Mouse (Mus musculus): Measurements from ENCODE around the gene H2-T23.
"Not testable (repeated sequence)": the region's sequence is repeated elsewhere in the genome, so short reads cannot be mapped to it uniquely, and the experiment has no call there.

H2-T23 gene

GRCm38 (mm10) chr17:36022922-36023321 lies 9.7 kb downstream of the H2-T23 start:
- DNase-seq = no peak

GRCm38 (mm10) chr17:36022098-36022497 lies 10.6 kb downstream of the H2-T23 start:
- DNase-seq = no peak

GRCm38 (mm10) chr17:36021309-36021708 lies 11.3 kb downstream of the H2-T23 start:
- no peak for DNase-seq

DNA sequence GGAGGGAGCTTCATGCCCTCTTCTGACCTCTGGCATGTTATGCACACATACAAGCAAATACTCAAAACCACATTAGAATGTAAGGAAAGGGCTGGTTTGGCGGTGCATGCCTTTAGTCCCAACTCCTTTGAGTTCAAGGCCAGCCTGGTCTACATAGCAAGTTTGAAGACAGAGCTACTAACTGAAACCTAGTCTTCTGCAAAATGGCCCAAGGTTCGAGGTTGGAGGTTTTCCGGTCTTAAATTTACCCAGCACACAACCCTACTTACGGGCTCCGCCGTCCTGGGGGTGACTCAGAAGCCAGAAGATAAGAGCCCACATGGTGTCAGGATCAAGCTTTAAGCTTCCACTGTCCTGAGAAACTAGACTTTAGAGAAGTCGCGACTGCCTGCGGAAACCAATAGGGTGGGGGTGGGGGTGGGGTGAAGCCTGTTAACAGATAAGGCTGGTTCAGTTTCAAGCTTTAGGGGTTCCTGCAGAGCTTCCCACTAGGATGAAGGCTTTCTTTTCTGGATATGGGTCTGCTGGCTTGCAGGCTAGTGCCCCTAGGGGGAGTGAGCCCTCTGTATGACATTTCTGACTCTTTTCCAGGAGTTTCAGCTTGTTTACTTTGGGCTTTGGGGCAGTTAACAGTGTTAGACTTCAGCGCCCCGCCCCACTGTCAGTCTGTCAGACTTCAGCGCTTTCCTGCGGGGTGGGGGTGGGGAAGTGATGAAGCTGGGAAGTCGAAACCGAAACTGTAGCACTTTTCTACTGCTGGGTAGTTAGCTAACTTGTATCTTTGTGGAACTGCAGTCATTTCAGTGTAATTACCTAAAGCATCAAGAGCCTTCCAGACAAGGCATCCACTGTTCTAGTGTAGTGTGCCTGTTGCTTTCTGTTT lies 12.2 kb downstream of the H2-T23 start, which contains the start of gene H2-T24:
H2-T24 (minus strand) TSS at position 370 of the 883 bp plus-strand sequence.
- peak; percentile 91 for DNase-seq

GRCm38 (mm10) chr17:36019519-36019918 lies 13.1 kb downstream of the H2-T23 start:
- DNase-seq = no peak

GRCm38 (mm10) chr17:36018979-36019378 lies 13.7 kb downstream of the H2-T23 start:
- DNase-seq = peak; percentile 29

DNA sequence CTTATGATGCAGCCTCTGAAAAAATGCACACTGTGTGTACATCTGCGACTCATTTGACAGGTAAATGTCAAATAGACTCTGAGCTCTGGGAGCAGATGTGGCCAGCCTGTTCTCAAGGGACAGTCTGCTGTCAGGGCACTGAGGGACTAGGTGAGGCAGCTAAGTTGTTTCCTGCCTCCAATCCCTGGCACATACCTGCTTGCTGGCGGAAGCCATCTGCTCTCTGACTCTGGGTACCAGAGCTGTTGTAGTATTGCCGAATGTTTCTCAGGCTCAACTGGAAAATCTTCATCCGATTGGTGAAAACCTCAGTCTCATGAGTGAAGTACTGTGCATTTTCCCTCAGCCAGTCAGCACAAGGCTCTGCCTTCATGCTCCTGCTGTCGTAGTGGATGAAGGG lies 15.6 kb downstream of the H2-T23 start:
- no peak for DNase-seq

- DNase-seq = no peak
Observed at GRCm38 (mm10) chr17:36014977-36015376, 17.7 kb downstream of the H2-T23 start.

GRCm38 (mm10) chr17:36004409-36004808 lies 28.2 kb downstream of the H2-T23 start:
- DNase-seq = not testable (repeated sequence)

GRCm38 (mm10) chr17:36003331-36003730 lies 29.3 kb downstream of the H2-T23 start:
- no peak for DNase-seq

DNA sequence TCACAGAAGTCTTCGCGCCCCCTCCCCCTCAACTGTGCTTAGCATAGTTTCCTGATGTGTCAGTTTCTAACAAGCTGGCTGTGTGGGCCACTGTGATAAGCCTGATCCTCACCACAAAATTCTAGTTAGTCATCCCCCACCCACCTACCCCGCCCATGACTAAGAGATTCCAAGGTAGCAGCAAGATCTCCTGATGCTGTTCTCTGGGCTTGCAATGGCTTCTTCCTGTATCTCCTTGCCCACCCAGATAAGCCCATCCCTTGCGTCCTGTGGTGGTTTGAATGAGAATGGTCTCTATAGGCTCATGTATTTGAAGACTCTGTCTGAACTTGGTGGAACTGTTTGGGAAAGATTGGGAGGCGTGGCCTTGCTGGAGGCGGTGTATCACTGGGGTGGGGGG lies 30.7 kb downstream of the H2-T23 start:
- no peak for DNase-seq

DNA sequence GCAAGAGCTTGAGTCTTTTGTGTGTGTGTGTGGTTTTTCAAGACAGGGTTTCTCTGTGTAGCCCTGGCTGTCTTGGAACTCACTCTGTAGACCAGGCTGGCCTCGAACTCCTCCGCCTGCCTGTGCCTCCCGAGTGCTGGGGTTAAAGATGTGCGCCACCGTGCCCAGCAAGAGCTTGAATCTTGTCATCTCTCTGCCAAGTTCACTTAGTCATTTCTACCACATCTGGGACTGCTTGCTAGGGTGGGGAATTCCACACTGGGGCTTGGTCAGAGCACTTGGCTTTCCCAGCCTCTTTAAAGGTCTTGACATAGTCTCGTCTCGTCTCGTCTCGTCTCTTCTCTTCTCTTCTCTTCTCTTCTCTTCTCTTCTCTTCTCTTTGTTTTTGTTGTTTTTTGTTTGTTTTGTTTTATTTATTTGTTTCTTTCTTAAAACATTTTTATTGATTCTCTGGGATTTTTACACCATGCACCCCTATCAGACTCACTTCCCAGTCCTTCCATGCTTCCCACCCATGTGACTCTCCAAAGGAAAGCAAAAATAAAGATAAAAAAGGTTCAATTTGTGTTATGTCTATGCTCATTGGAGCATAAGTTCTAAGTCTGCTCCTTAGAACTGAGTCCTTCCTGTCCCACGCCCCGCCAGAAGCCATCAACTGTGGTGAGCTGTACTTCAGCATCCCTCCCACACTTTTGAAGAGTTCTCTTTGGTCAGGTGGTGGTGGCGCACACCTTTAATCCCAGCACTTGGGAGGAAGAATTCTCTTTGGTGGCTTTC lies 31.3 kb downstream of the H2-T23 start:
- DNase-seq = no peak

DNA sequence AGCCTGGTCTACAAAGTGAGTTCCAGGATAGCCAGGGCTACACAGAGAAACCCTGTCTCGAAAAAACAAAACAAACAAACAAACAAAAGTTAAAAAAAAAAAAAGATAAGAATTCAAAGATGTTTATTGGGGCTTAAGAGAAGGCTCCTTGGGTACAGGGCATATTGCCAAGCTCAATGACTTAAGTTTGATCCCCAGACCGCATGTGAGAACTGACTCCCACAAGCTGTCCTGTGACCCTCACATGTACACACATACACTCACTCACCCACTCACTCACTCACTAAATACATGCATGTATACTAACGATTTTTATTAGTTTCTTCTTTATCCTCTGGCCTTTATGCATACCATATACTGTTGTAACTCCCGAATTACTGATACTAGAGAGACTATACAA lies 32.3 kb downstream of the H2-T23 start:
- no peak for DNase-seq

GRCm38 (mm10) chr17:35999356-35999755 lies 33.3 kb downstream of the H2-T23 start:
- DNase-seq = no peak

GRCm38 (mm10) chr17:35998545-35999305 lies 33.9 kb downstream of the H2-T23 start:
- DNase-seq = no peak

DNA sequence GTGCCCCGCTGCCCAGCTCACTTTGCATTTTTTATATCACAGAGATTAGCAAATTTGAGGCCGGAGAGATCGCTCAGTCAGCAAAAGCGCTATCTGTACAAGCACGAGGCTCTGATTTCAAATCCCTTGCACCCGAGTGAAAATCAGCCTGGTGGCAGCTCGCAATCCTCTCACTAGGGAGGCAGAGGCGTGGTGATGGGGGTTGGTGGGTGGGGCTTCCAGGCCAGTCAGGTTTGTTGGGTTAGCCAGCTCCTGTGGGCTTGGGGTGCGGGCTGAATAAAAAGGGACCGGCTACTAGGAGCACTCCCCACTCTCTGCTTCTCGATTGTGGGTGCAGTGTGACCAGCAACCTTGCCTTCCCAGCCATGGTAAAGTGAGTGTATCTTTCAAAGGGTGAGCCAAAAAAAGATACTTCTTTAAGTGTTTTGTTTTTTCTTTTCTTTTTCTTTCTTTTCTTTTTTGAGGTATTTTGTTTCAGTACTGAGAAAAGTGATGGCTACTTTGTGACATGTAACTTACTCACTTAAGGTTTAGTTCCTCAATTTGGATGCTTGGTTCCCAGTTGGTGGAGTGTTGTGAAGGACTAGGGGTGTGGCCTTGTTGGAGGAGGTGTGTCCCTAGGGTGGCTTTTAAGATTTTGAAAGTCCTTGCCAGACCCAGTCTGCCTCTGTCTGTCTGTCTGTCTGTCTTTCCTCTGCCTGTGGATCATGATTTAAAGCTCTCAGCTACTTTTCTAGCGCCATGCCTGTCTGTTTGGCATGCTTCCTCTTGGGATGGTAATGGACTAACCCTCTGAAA lies 34.7 kb downstream of the H2-T23 start:
- peak; percentile 40 for DNase-seq

- DNase-seq = peak; percentile 98
Observed at GRCm38 (mm10) chr17:35996949-35997348, 35.7 kb downstream of the H2-T23 start.

- no peak for DNase-seq
Observed at GRCm38 (mm10) chr17:35994879-35995240, 37.8 kb downstream of the H2-T23 start.

DNA sequence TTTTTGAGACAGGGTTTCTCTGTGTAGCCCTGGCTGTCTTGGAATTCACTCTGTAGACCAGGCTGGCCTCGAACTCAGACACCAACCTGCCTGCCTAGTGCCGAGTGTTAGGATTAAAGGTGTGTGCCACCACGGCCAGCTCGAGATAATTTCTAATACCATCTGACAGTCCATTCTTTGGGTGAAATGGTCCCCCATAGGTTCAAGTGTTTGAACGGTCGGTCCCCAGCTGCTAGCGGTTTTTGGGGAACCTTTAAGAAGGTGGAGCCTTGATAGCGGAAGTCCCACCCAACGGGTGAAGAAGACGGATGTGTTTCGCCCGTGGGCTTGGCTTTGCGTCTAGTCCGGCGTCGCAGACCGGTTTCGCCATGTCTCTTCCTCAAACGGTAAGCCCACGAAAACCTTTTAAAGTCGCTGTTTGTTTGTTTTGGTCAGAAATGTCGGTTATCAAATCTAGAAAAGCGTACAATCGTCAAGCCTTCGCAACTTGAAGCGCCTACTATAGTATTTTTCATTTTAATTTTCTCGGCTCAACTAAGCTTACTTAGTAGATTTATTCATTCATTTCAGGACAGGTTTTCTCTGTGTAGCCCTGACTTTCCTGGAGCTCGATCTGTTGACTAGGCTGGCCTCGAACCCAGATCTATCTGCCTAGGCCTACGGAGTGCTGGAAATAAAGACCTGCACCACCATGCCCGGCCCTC lies 38.3 kb downstream of the H2-T23 start:
- DNase-seq = peak; percentile 89

- peak; percentile 86 for DNase-seq
Observed at GRCm38 (mm10) chr17:35993675-35994074, 39.0 kb downstream of the H2-T23 start.

GRCm38 (mm10) chr17:35991781-35992180 lies 40.9 kb downstream of the H2-T23 start:
- peak; percentile 55 for DNase-seq

DNA sequence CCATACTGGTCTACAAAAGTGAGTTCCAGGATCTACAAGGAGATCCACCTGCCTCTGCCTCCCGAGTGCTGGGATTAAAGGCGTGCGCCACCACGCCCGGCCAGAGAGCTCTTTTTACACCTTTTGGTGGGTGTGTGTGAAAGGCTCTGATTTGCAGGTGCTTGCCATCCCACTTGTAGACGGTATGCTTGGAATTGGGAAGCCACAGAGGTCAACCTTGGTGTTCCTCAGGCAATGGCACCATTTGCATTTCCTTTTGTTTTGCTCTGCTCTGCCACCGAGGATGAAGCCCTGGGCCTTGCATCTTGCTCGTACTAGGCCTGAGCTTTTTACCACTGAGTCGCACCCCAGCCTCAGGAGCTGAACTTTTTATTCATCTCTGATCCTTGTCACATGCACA lies 50.9 kb downstream of the H2-T23 start:
- no peak for DNase-seq
